Mouse (Mus musculus): ENCODE measurements around the gene Olfr60.

Gene Olfr60

GRCm38 (mm10) chr7:140361571-140361970 is at the start of gene Olfr60:
Olfr60 (minus strand) TSS chr7:140361671.
- no peak for DNase-seq

DNA sequence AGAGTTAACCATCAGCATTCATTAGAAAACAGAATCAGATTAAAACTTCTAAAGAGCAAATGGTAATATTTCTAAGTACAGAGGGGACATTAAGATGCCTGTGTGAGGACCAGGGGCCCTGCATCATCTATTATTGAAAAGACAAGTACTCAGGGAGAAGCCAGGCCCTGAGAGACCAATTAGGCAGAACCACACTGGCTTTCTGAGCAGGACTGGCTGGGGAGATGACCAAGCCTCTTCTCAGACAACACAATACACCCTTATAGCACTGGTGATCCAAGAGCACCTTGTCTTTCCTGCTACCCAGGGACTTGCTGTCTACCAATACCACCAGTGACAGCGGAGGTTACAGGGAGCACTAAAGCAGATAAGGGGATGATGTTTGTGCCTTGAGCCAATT is 41.3 kb upstream of the Olfr60 start, which contains the start of gene Olfr531:
Olfr531 (minus strand) TSS at position 101 of the 400 bp plus-strand sequence.
- no peak for DNase-seq

- no peak for DNase-seq
These were observed 15.4 kb upstream of the Olfr60 start for GRCm38 (mm10) chr7:140376911-140377310.

GRCm38 (mm10) chr7:140376231-140376630 is 14.8 kb upstream of the Olfr60 start, which contains the start of gene Olfr530:
Olfr530 (minus strand) TSS chr7:140376331.
- no peak for DNase-seq

DNA sequence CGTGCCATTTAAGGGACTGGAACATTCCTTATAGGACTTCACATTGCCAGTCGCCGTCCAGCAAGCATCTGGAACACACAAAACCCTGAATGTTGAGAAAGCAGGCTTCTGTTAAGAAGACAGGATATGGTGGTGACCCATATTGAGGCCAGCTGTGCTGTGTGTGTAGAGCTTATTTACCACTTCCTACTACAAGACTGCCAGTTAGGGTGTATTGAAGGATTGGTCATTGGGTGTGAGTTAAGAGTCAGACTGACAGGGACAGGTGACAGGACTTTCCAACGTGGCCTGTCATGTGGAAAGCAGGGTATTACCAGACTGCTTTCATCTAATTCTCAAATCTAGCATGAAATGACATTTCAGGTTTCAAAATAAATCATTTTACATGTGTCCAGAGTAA is 12.8 kb upstream of the Olfr60 start:
- no peak for DNase-seq

DNA sequence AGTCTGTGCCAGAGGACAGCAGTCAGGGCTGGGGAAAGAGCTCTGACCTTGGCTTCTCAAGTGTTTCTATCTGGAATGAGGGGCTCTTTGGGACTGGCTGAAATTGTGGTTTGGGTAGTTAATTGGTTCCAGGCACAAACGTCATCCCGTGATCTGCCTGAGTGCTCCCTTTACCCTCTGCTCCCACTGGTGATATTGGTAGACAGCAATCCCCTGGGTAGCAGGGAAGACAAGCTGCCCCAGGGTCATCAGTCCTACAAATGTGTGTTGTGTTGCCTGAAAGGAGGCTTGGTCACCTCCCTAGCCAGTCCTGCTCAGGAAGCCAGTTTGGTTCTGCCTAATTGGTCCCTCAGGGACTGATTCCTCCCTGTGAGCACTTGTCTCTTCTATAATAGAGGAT is 27.8 kb downstream of the Olfr60 start, which contains the start of gene Olfr527:
Olfr527 (plus strand) TSS at position 301 of the 400 bp plus-strand sequence.
- no peak for DNase-seq

DNA sequence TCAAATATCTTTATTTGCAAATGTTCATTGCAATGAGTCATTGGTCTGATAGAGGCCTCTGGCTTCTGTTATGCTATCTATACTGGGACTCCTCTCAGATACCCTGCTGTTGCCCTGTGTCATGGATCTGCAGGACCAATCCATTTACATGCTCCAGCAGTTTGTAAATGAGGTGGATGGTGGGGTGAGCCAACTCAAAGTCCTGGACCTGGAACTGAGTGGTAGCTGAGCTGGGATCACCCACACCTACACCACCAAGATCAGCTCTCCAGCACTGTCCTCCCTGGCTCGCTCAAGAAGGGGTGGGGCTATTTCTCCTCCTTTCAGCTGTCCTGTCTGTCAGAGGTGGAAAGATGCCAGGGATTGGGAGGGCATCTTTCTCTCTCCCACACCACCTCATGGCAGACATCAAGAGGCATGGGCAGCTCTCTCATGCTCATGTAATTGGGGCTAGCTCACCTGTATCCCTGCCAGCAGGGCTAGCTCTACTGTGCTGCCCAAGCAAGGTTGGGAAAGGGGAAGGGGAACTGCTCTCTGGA is 31.6 kb downstream of the Olfr60 start:
- no peak for DNase-seq

GRCm38 (mm10) chr7:140321135-140321534 is 40.3 kb downstream of the Olfr60 start:
- DNase-seq, result no peak

DNA sequence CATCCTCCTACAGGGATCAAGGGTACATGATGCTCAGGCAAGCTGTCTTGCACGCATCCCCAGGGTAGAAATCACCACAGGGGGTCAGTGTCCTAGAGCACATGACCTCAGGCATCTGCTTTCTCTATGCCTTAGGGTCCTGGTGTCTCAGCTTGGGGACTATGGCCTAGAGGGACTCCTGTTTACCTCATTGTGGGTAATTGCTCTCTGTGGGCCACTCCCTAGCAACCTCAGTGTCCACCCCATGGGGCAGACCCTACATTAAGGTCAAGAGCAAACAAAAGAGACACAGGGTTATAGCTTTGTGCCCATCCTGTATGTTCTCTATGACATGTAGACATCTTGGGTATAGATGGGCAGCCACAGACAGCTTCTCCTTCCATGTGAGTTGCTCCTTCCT is 40.9 kb downstream of the Olfr60 start, which contains the start of gene Olfr525:
Olfr525 (plus strand) TSS at position 301 of the 400 bp plus-strand sequence.
- DNase-seq, result no peak

DNA sequence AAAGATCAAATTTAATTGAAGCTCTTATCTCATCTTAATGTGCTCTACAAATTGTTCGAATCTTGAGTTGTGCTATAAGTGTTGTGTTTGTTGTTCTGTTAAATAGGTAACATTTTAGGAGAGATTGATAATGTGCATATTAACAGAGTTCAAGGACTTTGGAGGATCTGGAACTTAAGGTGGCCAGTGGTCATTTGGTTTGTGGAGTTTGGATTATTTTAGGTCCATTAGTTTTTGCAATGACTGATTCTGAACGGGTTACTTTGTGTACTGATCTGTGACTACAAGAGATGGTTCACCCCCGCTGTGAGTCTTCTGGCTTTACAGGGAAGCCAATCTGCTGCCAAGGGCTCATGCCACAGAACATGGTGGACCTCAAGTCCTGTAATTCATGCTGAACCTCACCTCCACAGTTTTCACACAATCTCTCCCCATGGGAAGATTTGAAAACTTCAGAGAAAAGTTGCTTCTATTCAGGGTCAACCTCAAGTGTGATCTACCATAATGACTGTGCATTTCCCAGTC is 41.5 kb downstream of the Olfr60 start:
- DNase-seq, result no peak

DNA sequence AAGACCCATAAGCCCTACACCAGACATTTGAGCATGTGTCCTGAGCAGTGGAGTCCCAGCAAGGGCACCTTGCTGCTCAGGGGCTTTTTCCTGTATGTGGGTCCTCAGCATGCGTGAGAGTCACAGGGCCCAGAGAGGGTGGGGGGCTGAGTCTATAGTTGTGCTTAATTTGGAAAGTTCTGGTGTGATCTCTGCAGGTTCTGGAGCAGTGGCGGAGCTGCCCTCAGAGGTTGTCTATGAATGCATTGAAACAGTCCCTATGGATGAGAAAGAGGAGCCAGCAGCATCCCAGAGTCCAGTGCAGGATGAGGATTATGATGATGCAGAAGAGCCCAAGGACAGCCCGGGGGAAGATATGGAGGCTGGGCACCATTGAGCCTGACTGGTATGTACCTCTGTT is 62.1 kb downstream of the Olfr60 start:
- no peak for DNase-seq

DNA sequence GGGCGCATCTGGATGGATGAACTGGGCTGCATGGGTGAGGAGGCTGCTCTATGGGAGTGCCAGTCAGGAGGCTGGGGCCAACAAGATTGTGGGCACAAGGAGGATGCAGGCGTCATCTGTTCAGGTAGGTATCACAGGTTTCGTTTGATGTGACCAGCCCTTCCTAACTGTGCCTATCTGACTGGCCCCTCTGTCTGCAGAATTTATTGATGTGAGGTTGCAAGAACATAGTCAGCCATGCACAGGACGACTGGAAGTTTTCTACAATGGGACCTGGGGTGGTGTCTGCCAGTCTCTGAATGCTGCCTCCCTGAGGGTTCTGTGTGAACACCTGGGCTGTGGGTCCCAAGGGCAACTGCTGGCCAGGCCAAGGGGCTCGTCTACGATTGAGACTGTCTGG is 64.6 kb downstream of the Olfr60 start:
- no peak for DNase-seq

DNA sequence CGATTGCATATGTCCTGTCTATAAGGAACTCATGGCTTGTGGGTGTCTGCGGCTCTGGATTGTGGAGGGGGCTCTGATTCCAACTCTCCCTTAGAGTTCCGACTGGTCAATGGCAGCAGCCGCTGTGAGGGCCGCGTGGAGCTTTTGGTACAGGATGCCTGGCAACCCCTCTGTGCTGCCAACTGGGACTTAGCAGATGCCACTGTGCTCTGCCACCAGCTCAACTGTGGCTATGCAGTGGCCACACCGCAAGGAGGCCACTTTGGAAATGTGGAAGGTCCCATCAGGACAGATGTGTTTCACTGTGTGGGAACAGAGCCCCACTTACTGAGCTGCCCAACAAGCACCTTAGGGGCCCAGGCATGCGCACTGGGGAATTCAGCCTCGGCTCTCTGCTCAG is 65.7 kb downstream of the Olfr60 start:
- DNase-seq, result no peak
